Mouse (Mus musculus): Measurements from ENCODE around the gene Gins2. TPM values are rescaled to one million over a fixed set of nuclear protein-coding genes. Genes with fewer than 3 reads are reported as not detected.

Gins2 gene
- 47.0 and 56.2 TPM in 2 replicates for total RNA-seq (2012; rRNA removed)

- H3K9me3 ChIP-seq (ENCODE audit: control insufficient read depth, insufficient read depth, low read depth, low read length): no peaks in the 10 kb centered on the region
- TF ChIP-seq CHD2 (IDR thresholded peaks at IDR 0.05; ENCODE audit: low read depth, low read length): peak; percentile 56; the same call in 1 of the 2 replicates
- no peak for TF ChIP-seq ZC3H11A (IDR thresholded peaks at IDR 0.05; ENCODE audit: borderline replicate concordance, low read depth, low read length)
- peak; percentile 67; the same call in 1 of the 2 replicates for TF ChIP-seq HCFC1 (IDR thresholded peaks at IDR 0.05; ENCODE audit: borderline replicate concordance, insufficient read depth, low read length)
- no peak for TF ChIP-seq MAFK (IDR thresholded peaks at IDR 0.05; ENCODE audit: insufficient read depth, low read depth, low read length)
- H3K4me1 ChIP-seq (ENCODE audit: control insufficient read depth in 2 of 2, insufficient read depth in 2 of 2, low read length in 2 of 2, poor library complexity in 1 of 2): 0 out of 4 replicates have a peak, but pooled peaks cover 0 to 3% of the 10 kb centered on the region in 2 experiments
- peak within 1 kb of the TSS; percentile 91 to 92 for H3K4me3 ChIP-seq (ENCODE audit: insufficient read depth in 1 of 2, low read depth in 1 of 2, low read length in 2 of 2, poor library complexity in 1 of 2, severe bottlenecking in 1 of 2)
- H3K9ac ChIP-seq (ENCODE audit: insufficient read depth, low read depth, low read length, poor library complexity, severe bottlenecking): peak within 1 kb of the TSS; percentile 92
- in situ Hi-C loops (cut with MboI; ENCODE audit: low sequenced_read_pairs in 2 of 2, unreplicated experiment in 2 of 2): no loop called here
- peak within 1 kb of the TSS; percentile 48; the same call in 1 of the 2 replicates for H3K27ac ChIP-seq (ENCODE audit: insufficient read depth, low read depth, low read length, poor library complexity, severe bottlenecking)
- DNase-seq (ENCODE audit: low read depth, low spot score): peak; percentile 99
- peaks cover 17% of the 10 kb centered on the region for H3K36me3 ChIP-seq (ENCODE audit: control insufficient read depth, insufficient read depth, low read length, poor library complexity, severe bottlenecking)
Measured at GRCm38 (mm10) chr8:120588908-120589771, at the start of gene Gins2. TSS of gene Gins2 (minus strand) at chr8:120589304.

- no peak overlapping the region for H3K27ac ChIP-seq (ENCODE audit: insufficient read depth, low read depth, low read length, poor library complexity, severe bottlenecking)
- TF ChIP-seq MAFK (IDR thresholded peaks at IDR 0.05; ENCODE audit: insufficient read depth, low read depth, low read length) (no peak), ZNF384 (IDR thresholded peaks at IDR 0.05; ENCODE audit: low read depth, low read length) (no peak), ZC3H11A (IDR thresholded peaks at IDR 0.05; ENCODE audit: borderline replicate concordance, low read depth, low read length) (no peak), HCFC1 (IDR thresholded peaks at IDR 0.05; ENCODE audit: borderline replicate concordance, insufficient read depth, low read length) (no peak), CHD2 (IDR thresholded peaks at IDR 0.05; ENCODE audit: low read depth, low read length) (no peak)
- peak overlapping the region; percentile 75 for H3K9ac ChIP-seq (ENCODE audit: insufficient read depth, low read depth, low read length, poor library complexity, severe bottlenecking)
- H3K36me3 ChIP-seq (ENCODE audit: control insufficient read depth, insufficient read depth, low read length, poor library complexity, severe bottlenecking): no peaks in the 10 kb centered on the region
- H3K4me3 ChIP-seq (ENCODE audit: insufficient read depth in 1 of 2, low read depth in 1 of 2, low read length in 2 of 2, poor library complexity in 1 of 2, severe bottlenecking in 1 of 2): peak overlapping the region; percentile 74 to 75
- peaks cover 7 to 29% of the 10 kb centered on the region in 2 experiments; a peak in 3 of 4 replicates for H3K4me1 ChIP-seq (ENCODE audit: control insufficient read depth in 2 of 2, insufficient read depth in 2 of 2, low read length in 2 of 2, poor library complexity in 1 of 2)
- in situ Hi-C loops (cut with MboI; ENCODE audit: low sequenced_read_pairs in 2 of 2, unreplicated experiment in 2 of 2): no loop called here
- DNase-seq (ENCODE audit: low read depth, low spot score): no peak
- H3K9me3 ChIP-seq (ENCODE audit: control insufficient read depth, insufficient read depth, low read depth, low read length): no peaks in the 10 kb centered on the region
Measured at GRCm38 (mm10) chr8:120634329-120634839, 45.3 kb upstream of the Gins2 start.

- in situ Hi-C loops (cut with MboI; ENCODE audit: low sequenced_read_pairs in 2 of 2, unreplicated experiment in 2 of 2): no loop called here
- TF ChIP-seq CHD2 (IDR thresholded peaks at IDR 0.05; ENCODE audit: low read depth, low read length): no peak
- no peak for TF ChIP-seq ZC3H11A (IDR thresholded peaks at IDR 0.05; ENCODE audit: borderline replicate concordance, low read depth, low read length)
- no peak for TF ChIP-seq HCFC1 (IDR thresholded peaks at IDR 0.05; ENCODE audit: borderline replicate concordance, insufficient read depth, low read length)
- no peak for TF ChIP-seq MAFK (IDR thresholded peaks at IDR 0.05; ENCODE audit: insufficient read depth, low read depth, low read length)
- no peak for TF ChIP-seq ZNF384 (IDR thresholded peaks at IDR 0.05; ENCODE audit: low read depth, low read length)
- Histone ChIP-seq H3K36me3 (ENCODE audit: control insufficient read depth, insufficient read depth, low read length, poor library complexity, severe bottlenecking) (no peaks in the 10 kb centered on the region), H3K9me3 (ENCODE audit: control insufficient read depth, insufficient read depth, low read depth, low read length) (no peaks in the 10 kb centered on the region), H3K27ac (ENCODE audit: insufficient read depth, low read depth, low read length, poor library complexity, severe bottlenecking) (no peak overlapping the region), H3K4me3 (ENCODE audit: insufficient read depth in 1 of 2, low read depth in 1 of 2, low read length in 2 of 2, poor library complexity in 1 of 2, severe bottlenecking in 1 of 2) (peak overlapping the region; percentile 74 to 75), H3K9ac (ENCODE audit: insufficient read depth, low read depth, low read length, poor library complexity, severe bottlenecking) (peak overlapping the region; percentile 75), H3K4me1 (ENCODE audit: control insufficient read depth in 2 of 2, insufficient read depth in 2 of 2, low read length in 2 of 2, poor library complexity in 1 of 2) (peaks cover 7 to 29% of the 10 kb centered on the region in 2 experiments; a peak in 3 of 4 replicates)
- DNase-seq (ENCODE audit: low read depth, low spot score): no peak
Measured at GRCm38 (mm10) chr8:120633665-120634271, 44.7 kb upstream of the Gins2 start.

- no peak for DNase-seq (ENCODE audit: low read depth, low spot score)
- in situ Hi-C loops (cut with MboI; ENCODE audit: low sequenced_read_pairs in 2 of 2, unreplicated experiment in 2 of 2): no loop called here
- Histone ChIP-seq H3K4me1 (ENCODE audit: control insufficient read depth in 2 of 2, insufficient read depth in 2 of 2, low read length in 2 of 2, poor library complexity in 1 of 2) (peaks cover 7 to 31% of the 10 kb centered on the region in 2 experiments; a peak in 3 of 4 replicates), H3K9ac (ENCODE audit: insufficient read depth, low read depth, low read length, poor library complexity, severe bottlenecking) (peak overlapping the region; percentile 75), H3K36me3 (ENCODE audit: control insufficient read depth, insufficient read depth, low read length, poor library complexity, severe bottlenecking) (no peaks in the 10 kb centered on the region), H3K27ac (ENCODE audit: insufficient read depth, low read depth, low read length, poor library complexity, severe bottlenecking) (peak overlapping the region; percentile 50; the same call in 1 of the 2 replicates), H3K4me3 (ENCODE audit: insufficient read depth in 1 of 2, low read depth in 1 of 2, low read length in 2 of 2, poor library complexity in 1 of 2, severe bottlenecking in 1 of 2) (peak overlapping the region; percentile 74 to 75), H3K9me3 (ENCODE audit: control insufficient read depth, insufficient read depth, low read depth, low read length) (no peaks in the 10 kb centered on the region)
- no peak for TF ChIP-seq HCFC1 (IDR thresholded peaks at IDR 0.05; ENCODE audit: borderline replicate concordance, insufficient read depth, low read length)
- TF ChIP-seq ZNF384 (IDR thresholded peaks at IDR 0.05; ENCODE audit: low read depth, low read length): no peak
Measured at GRCm38 (mm10) chr8:120632969-120633664, 44.0 kb upstream of the Gins2 start.

Data from ES-E14 (cell line).